Mouse (Mus musculus) MEL-GATA-1-ER (cell line): ENCODE data around the gene Aatk.

Experiments used
- DNase-seq: peaks from one replicate; pipeline ENCODE4 v3.0.0-alpha.2; 2012; ENCODE audit warnings: low read depth; ENCODE audit errors: extremely low read depth

The Aatk gene

GRCm38 (mm10) chr11:120046553-120047191 lies at the start of gene Aatk:
Aatk (minus strand) TSS chr11:120047167.
- DNase-seq = no peak

GRCm38 (mm10) chr11:120092817-120093591 lies 46.0 kb upstream of the Aatk start:
- no peak for DNase-seq

GRCm38 (mm10) chr11:120090661-120091060 lies 43.7 kb upstream of the Aatk start:
- no peak for DNase-seq

GRCm38 (mm10) chr11:120086702-120087152 lies 39.8 kb upstream of the Aatk start, which contains the start of gene Cep131:
Cep131 (minus strand) TSS chr11:120086827.
- DNase-seq = peak; percentile 89

GRCm38 (mm10) chr11:120085891-120086627 lies 39.1 kb upstream of the Aatk start:
- no peak for DNase-seq

GRCm38 (mm10) chr11:120080282-120080681 lies 33.3 kb upstream of the Aatk start:
- DNase-seq = no peak

GRCm38 (mm10) chr11:120076191-120076590 lies 29.2 kb upstream of the Aatk start:
- no peak for DNase-seq

GRCm38 (mm10) chr11:120072986-120073647 lies 26.1 kb upstream of the Aatk start:
- DNase-seq = no peak

- DNase-seq = no peak
Measured at GRCm38 (mm10) chr11:120071731-120072320, 24.9 kb upstream of the Aatk start.

GRCm38 (mm10) chr11:120071065-120071464 lies 24.1 kb upstream of the Aatk start:
- DNase-seq = no peak

- no peak for DNase-seq
Measured at GRCm38 (mm10) chr11:120070286-120070930, 23.4 kb upstream of the Aatk start.

- no peak for DNase-seq
Measured at GRCm38 (mm10) chr11:120069261-120069660, 22.3 kb upstream of the Aatk start.

GRCm38 (mm10) chr11:120067834-120068233 lies 20.9 kb upstream of the Aatk start:
- no peak for DNase-seq

- DNase-seq = no peak
Measured at GRCm38 (mm10) chr11:120065291-120065690, 18.3 kb upstream of the Aatk start.

- DNase-seq = no peak
Measured at GRCm38 (mm10) chr11:120064668-120065040, 17.7 kb upstream of the Aatk start.

- no peak for DNase-seq
Measured at GRCm38 (mm10) chr11:120064006-120064667, 17.2 kb upstream of the Aatk start.

- no peak for DNase-seq
Measured at GRCm38 (mm10) chr11:120063326-120063725, 16.4 kb upstream of the Aatk start.

- DNase-seq = no peak
Measured at GRCm38 (mm10) chr11:120060634-120061033, 13.7 kb upstream of the Aatk start.

GRCm38 (mm10) chr11:120055953-120056732 lies 9.2 kb upstream of the Aatk start:
- no peak for DNase-seq
